Mouse (Mus musculus) limb, embryonic 13.5 days (tissue): ENCODE results near the gene Klf3. TPM values are rescaled to one million over a fixed set of nuclear protein-coding genes. Genes with fewer than 3 reads are reported as not detected.
A peak's percentile ranks its signal among the peaks of the same experiment; 100 is the strongest.

Source experiments
- ATAC-seq: fragments of 200-750 bp; cut with Nextera tagmentation; 2 replicates; pipeline ENCODE4 v1.8.0; 2017; ENCODE audit warnings: low read depth, moderate number of reproducible peaks, moderate TSS enrichment; ENCODE audit not compliant: low FRiP score
- H3K27ac ChIP-seq: fragments of 300-500 bp; sonication (generic); 2 replicates; pipeline ENCODE4 v1.5.1; 2015; ENCODE audit warnings: inconsistent platforms, mild to moderate bottlenecking, moderate library complexity
- H3K27me3 ChIP-seq: fragments of 300-500 bp; sonication (generic); 2 replicates; pipeline ENCODE4 v1.6.1; 2015; ENCODE audit warnings: mild to moderate bottlenecking, inconsistent platforms
- H3K36me3 ChIP-seq: fragments of 300-500 bp; sonication (generic); 2 replicates; pipeline ENCODE4 v1.6.1; 2015; ENCODE audit warnings: inconsistent platforms, mild to moderate bottlenecking, moderate library complexity
- H3K4me1 ChIP-seq: fragments of 300-500 bp; sonication (generic); 2 replicates; pipeline ENCODE4 v1.6.1; 2015; ENCODE audit warnings: inconsistent platforms
- H3K4me2 ChIP-seq: fragments of 300-500 bp; sonication (generic); replicated peaks from 2 replicates; pipeline ENCODE4 v1.6.1; 2015; ENCODE audit warnings: inconsistent platforms, mild to moderate bottlenecking, moderate library complexity
- H3K4me3 ChIP-seq: fragments of 300-500 bp; sonication (generic); 2 replicates; pipeline ENCODE4 v1.5.1; 2015; ENCODE audit warnings: moderate library complexity, mild to moderate bottlenecking, inconsistent platforms
- H3K9ac ChIP-seq: fragments of 300-500 bp; sonication (generic); 2 replicates; pipeline ENCODE4 v1.6.1; 2015; ENCODE audit warnings: mild to moderate bottlenecking, inconsistent platforms
- H3K9me3 ChIP-seq: fragments of 300-500 bp; sonication (generic); 2 replicates; pipeline ENCODE4 v1.6.1; 2016; ENCODE audit warnings: inconsistent platforms
- WGBS: fragments of 180-500 bp; shearing (Covaris S2); methylation state at CpG from one replicate; pipeline ENCODE4 v1.1.7; 2015; 5-methylcytosine and 5-hydroxymethylcytosine counted together
- polyA plus RNA-seq: library from polyadenylated mRNA; unstranded; fragments of >200 nt; fragmentation: Nextera tagmentation; extraction: Ambion mirVana; gene quantifications from 2 replicates; pipeline ENCODE4 v1.2.1, GENCODE M21; 2015

Gene Klf3
- polyA plus RNA-seq = 44.9 and 46.1 TPM in 2 replicates

DNA sequence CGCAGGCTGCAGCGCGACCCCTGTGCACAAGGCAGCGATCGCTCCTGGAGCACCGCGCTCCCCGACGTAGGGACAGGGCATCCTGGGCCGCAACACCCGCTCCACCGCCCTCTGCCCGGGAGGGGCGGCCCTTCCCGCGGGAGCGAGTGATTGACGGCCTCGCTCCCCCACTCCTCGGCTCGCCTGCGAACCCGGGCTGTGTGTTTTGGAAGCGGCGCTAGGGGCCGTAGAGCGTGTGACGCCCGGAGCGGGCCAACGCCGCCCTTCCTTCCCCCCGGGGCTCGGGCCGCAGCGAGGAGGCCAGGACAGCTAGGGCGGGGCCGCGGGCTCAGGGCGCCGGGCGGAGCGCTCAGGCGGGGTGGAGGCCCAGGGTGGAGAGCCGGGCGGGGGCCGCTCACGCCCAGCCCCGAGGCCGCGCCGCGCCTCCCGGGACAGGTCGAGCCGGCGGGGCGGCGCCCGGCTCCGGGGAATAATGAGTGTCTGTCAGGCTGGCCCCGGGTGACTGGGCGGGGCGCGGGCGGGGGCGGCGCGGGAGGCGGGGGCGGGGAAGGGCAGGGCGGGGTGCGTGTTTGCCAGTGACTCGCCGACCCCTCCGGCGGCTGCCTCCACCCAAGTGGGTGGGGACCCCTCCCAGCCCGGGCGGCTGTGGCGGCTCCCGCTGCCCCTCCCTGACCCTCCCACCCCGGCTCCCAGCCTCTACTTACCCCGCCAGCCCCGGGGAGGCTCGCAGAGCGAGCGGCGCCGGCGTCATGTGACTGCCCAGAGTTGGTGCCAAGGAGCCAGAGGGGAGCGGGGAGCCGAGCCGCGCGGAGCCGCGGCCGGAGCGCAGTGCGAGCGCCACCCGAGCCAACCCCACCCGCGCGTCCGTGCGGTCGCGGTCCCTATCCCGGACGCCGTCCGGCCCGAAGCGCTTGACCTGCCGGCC lies at the start of gene Klf3:
TSS of gene Klf3 (plus strand) at position 594 of the 925 bp plus-strand sequence.
- H3K4me3 ChIP-seq = peak within 1 kb of the TSS; percentile 84
- peaks cover 6% of the 10 kb centered on the region; the same call in 1 of the 2 replicates for H3K9me3 ChIP-seq
- H3K27me3 ChIP-seq = no peaks in the 10 kb centered on the region
- H3K4me1 ChIP-seq = peaks cover 36% of the 10 kb centered on the region
- peak; percentile 89 for ATAC-seq
- no peaks in the 10 kb centered on the region; the same call in 1 of the 2 replicates for H3K36me3 ChIP-seq
- H3K9ac ChIP-seq = peak within 1 kb of the TSS; percentile 96
- peak within 1 kb of the TSS; percentile 75 for H3K4me2 ChIP-seq
- under 1% methylated on average over 57 of the region's 116 CpGs for WGBS
- H3K27ac ChIP-seq = peak within 1 kb of the TSS; percentile 99

DNA sequence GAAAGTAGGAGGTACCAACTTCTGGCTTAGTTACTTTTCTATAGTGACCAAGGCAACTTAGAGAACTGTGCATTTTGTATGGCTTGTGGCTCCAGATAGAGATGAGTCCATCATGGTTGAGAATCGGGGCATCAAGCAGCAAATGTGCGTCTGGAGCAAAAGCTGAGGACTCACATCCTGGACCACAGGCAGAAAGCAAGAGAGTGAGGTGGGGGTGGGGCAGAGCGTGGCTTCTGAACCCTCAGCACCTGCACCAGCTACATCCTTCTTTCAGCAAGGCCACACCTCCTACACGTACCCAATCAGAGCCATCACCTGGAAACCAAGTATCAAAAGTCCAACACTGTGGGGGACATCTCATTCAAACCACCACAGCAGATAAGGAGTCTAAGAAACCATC lies 40.9 kb upstream of the Klf3 start:
- no peak overlapping the region for H3K27ac ChIP-seq
- H3K9me3 ChIP-seq = no peaks in the 10 kb centered on the region
- ATAC-seq = no peak
- no peak overlapping the region for H3K4me2 ChIP-seq
- H3K4me1 ChIP-seq = no peaks in the 10 kb centered on the region
- WGBS = 87% methylated on average over 4 of the region's 4 CpGs
- no peak overlapping the region for H3K4me3 ChIP-seq
- no peaks in the 10 kb centered on the region for H3K27me3 ChIP-seq
- no peak overlapping the region for H3K9ac ChIP-seq
- H3K36me3 ChIP-seq = no peaks in the 10 kb centered on the region

DNA sequence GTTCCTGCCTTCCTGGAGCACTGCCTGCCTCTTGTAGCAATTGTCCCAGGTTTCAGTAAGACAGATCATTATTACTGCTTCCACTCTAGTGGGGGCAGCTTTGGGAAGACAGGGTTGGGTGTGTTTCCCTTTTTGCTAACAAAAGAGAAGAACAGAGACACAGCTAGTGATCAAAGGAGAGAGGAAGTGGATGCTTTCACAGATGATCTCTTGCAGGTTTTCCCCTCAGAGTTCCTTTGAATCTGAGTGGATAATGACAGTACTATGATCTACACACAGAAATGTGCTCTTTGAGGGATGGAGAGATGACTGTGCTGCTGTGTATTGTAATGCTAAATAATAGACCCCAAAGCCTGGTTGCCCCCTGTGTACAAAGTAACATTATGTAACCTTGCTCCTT lies 38.7 kb upstream of the Klf3 start:
- Histone ChIP-seq H3K9me3 (peaks cover 8% of the 10 kb centered on the region; the same call in 1 of the 2 replicates), H3K4me3 (no peak overlapping the region), H3K27ac (no peak overlapping the region), H3K4me2 (no peak overlapping the region), H3K27me3 (no peaks in the 10 kb centered on the region), H3K9ac (no peak overlapping the region), H3K4me1 (no peaks in the 10 kb centered on the region), H3K36me3 (no peaks in the 10 kb centered on the region)
- no peak for ATAC-seq

DNA sequence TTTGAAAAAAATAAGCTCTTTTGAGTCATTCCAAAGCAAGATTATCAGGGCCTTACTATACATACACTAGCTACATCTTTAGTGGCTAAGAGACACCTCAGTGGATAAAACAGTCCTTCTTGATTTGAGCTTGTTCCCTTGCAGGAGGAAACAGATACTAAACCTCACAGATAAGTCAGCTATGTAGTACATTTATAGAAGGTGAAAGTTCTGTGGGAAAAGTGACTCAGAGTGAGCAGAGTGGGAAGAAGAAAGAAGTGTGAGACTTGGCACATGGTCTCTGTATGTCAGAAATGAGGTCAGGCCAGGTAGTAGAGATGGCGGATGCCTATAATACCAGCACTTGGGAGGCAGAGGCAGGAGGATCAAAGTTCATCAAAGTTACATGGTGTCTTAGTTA lies 37.4 kb upstream of the Klf3 start:
- Histone ChIP-seq H3K36me3 (no peaks in the 10 kb centered on the region), H3K9me3 (peaks cover 8% of the 10 kb centered on the region; the same call in 1 of the 2 replicates), H3K4me1 (no peaks in the 10 kb centered on the region), H3K27me3 (no peaks in the 10 kb centered on the region), H3K27ac (no peak overlapping the region), H3K4me3 (no peak overlapping the region), H3K4me2 (no peak overlapping the region), H3K9ac (no peak overlapping the region)
- ATAC-seq = no peak
- 97% methylated on average over 1 of the region's 1 CpGs for WGBS

DNA sequence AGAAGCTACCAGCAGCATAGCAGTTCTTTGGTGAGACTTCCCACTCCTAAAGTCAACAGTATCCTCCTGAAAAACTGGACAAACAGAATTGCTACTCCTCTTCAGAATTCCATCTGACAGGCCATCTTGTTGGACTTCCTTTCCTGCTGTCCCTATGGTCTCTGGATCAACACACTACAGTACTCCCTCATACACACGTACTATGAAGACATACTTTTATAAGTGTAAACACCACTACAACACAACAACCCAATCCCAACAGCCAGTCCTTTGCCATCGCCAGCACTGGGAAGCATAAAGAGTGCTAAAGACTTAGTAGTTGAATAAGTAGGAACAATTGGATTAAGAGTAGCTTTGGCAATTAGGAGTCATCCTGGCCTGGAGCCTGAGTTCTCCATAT lies 36.6 kb upstream of the Klf3 start:
- Histone ChIP-seq H3K27ac (no peak overlapping the region), H3K4me3 (no peak overlapping the region), H3K4me1 (no peaks in the 10 kb centered on the region), H3K27me3 (no peaks in the 10 kb centered on the region), H3K9ac (no peak overlapping the region), H3K9me3 (peaks cover 8% of the 10 kb centered on the region; the same call in 1 of the 2 replicates), H3K4me2 (no peak overlapping the region), H3K36me3 (no peaks in the 10 kb centered on the region)
- ATAC-seq = no peak
- WGBS = 95% methylated on average over 2 of the region's 2 CpGs

DNA sequence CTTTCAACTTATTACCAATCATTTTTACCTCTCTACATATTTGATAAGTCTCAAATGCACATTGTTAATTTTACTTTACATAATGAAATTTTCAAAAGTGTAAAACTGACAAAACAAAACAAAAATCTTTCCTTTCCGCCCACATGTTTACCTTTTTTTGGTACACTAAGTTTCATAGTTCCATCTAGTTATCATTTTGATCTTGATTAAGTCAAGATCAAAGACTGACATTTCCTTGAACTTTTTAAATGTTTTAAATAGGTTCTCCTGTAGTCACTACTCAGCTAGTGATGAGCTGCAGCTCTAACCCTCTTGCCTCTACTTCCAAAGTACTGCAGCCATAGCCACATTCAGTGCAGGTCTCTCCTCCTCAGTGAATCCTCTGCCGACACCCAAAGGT lies 31.6 kb upstream of the Klf3 start:
- no peaks in the 10 kb centered on the region for H3K4me1 ChIP-seq
- H3K9ac ChIP-seq = no peak overlapping the region
- H3K36me3 ChIP-seq = no peaks in the 10 kb centered on the region
- H3K27ac ChIP-seq = no peak overlapping the region
- H3K4me3 ChIP-seq = no peak overlapping the region
- no peak for ATAC-seq
- no peak overlapping the region for H3K4me2 ChIP-seq
- WGBS = 91% methylated on average over 2 of the region's 2 CpGs
- H3K27me3 ChIP-seq = no peaks in the 10 kb centered on the region
- H3K9me3 ChIP-seq = peaks cover 8% of the 10 kb centered on the region; the same call in 1 of the 2 replicates

DNA sequence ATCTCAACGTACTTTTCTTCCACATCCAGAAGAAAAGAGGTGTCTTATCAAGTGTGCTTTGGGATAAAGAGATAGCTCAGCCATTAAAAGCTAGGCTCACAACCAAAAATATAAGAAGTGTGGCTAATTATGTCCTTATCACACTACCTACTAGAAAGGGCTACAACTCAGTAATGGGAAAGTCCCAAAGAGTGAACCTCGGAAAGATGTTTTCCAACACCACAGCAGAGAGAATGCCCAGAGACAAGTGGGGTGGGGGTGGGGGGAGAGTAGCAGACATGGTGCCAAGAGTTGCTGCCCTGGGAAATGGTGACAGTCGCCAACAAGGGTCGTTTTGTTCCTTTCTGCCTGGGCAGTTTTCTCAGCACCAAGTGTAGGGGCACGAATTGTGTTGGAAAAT lies 25.0 kb upstream of the Klf3 start:
- WGBS = 88% methylated on average over 5 of the region's 5 CpGs
- Histone ChIP-seq H3K27me3 (no peaks in the 10 kb centered on the region), H3K4me1 (0 out of 2 replicates have a peak, but pooled peaks cover 3% of the 10 kb centered on the region), H3K9ac (no peak overlapping the region), H3K4me2 (no peak overlapping the region), H3K27ac (no peak overlapping the region), H3K36me3 (no peaks in the 10 kb centered on the region), H3K9me3 (no peaks in the 10 kb centered on the region), H3K4me3 (no peak overlapping the region)
- ATAC-seq = no peak

DNA sequence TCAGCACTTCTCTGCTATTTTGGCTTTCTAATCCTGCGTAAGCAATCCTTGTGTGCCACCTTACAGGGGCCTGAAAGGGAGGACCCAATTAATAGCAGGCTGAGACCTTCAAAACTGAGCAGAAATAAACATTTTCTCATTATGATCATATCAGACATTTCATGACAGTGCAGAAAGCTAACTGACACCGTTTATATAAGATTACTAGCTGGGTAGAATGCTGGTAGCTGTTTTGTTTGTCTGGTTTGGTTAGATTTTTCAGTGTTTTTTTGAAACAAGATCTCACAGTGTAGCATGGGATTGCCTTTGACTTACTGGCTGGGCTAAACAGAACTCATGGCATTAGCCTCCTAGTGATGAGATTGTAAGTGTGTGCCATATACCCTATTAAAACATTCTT lies 23.9 kb upstream of the Klf3 start:
- H3K36me3 ChIP-seq = no peaks in the 10 kb centered on the region
- no peak overlapping the region for H3K9ac ChIP-seq
- H3K9me3 ChIP-seq = no peaks in the 10 kb centered on the region
- 88% methylated on average over 2 of the region's 2 CpGs for WGBS
- H3K27me3 ChIP-seq = no peaks in the 10 kb centered on the region
- no peak overlapping the region for H3K27ac ChIP-seq
- no peak overlapping the region for H3K4me3 ChIP-seq
- ATAC-seq = no peak
- 0 out of 2 replicates have a peak, but pooled peaks cover 3% of the 10 kb centered on the region for H3K4me1 ChIP-seq
- no peak overlapping the region for H3K4me2 ChIP-seq

DNA sequence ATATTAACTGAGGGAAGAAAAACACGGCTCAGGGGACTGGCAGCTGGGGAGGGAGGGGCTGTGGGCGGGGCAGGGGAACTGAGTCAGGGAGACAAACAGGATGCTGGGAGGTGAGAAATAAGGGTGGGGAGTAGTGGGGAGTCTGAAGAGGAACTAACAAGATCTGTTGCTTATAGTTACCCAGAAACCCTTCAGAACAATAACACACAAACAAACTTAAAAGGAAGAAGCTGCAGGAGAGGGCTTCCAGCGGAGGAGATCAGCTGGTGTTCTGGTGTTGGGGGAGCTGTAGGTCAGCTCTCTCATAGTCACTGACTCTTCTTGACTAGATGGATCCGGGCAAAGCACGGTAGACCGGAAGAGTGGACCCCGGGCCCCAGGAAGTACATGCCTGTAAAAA lies 22.4 kb upstream of the Klf3 start:
- H3K4me2 ChIP-seq = no peak overlapping the region
- H3K36me3 ChIP-seq = no peaks in the 10 kb centered on the region
- no peaks in the 10 kb centered on the region for H3K9me3 ChIP-seq
- 0 out of 2 replicates have a peak, but pooled peaks cover 3% of the 10 kb centered on the region for H3K4me1 ChIP-seq
- H3K27me3 ChIP-seq = no peaks in the 10 kb centered on the region
- 63% methylated on average over 7 of the region's 7 CpGs for WGBS
- no peak overlapping the region for H3K4me3 ChIP-seq
- no peak overlapping the region for H3K27ac ChIP-seq
- no peak for ATAC-seq
- no peak overlapping the region for H3K9ac ChIP-seq

DNA sequence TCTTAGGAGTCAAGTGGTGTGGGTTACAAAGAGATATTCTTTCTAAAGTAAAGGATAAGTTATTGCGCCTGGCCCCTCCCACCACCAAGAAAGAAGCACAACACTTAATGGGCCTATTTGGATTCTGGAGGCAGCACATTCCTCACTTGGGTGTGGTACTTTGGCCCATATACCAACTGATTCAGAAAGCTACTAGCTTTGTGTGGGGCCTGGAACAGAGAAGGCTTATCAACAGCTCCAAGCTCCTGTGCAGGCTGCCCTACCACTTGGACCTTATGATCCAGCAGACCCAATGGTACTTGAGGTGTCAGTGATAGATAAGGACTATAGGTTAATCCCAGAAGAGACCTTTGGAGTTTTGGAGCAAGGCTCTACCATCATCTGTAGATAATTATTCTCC lies 15.0 kb upstream of the Klf3 start:
- WGBS = 96% methylated on average over 1 of the region's 1 CpGs
- no peaks in the 10 kb centered on the region for H3K4me1 ChIP-seq
- H3K27me3 ChIP-seq = no peaks in the 10 kb centered on the region
- H3K4me2 ChIP-seq = no peak overlapping the region
- no peak overlapping the region for H3K4me3 ChIP-seq
- no peak overlapping the region for H3K27ac ChIP-seq
- ATAC-seq = no peak
- no peak overlapping the region for H3K9ac ChIP-seq
- no peaks in the 10 kb centered on the region for H3K9me3 ChIP-seq
- H3K36me3 ChIP-seq = no peaks in the 10 kb centered on the region

DNA sequence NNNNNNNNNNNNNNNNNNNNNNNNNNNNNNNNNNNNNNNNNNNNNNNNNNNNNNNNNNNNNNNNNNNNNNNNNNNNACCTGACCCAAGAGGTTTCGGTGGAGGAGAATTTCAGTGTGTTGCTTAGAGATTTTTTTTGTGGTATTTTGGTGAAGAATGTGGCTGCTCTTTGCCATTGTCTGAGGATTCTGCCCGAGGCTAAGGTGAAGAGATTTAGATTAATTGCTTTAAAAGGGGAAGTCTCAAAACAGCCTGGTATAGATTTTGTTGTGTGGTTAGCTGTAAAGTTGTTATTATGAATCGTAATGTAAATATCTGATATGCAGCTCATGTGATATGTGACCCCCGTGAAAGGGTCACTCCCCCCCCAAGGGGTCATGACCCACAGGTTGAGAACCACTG lies 5.0 kb upstream of the Klf3 start:
- no peak overlapping the region for H3K9ac ChIP-seq
- ATAC-seq = no peak
- no peak overlapping the region for H3K27ac ChIP-seq
- peaks cover 15% of the 10 kb centered on the region; the same call in 1 of the 2 replicates for H3K9me3 ChIP-seq
- 74% methylated on average over 4 of the region's 4 CpGs for WGBS
- no peaks in the 10 kb centered on the region for H3K27me3 ChIP-seq
- peaks cover 7% of the 10 kb centered on the region; the same call in 1 of the 2 replicates for H3K4me1 ChIP-seq
- no peak overlapping the region for H3K4me2 ChIP-seq
- H3K4me3 ChIP-seq = no peak overlapping the region
- no peaks in the 10 kb centered on the region; the same call in 1 of the 2 replicates for H3K36me3 ChIP-seq

DNA sequence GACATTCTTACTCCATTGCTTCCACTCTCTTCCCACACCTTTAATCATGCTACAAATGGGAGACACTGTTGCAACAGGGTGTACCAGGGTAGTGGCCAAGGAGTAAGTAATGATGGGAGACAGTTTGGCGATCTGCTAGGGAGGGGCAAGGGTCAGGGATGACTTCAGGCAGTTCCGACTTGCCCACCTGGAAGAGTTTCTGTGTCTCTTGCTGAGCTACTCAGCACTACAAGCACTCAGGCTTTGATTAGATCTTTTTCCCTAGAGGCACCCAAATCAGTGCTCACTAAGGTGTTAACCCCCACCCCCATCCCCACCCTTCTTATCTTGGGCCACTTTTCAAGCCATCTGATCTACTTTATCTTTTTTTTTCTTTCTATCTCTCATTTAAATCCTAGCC lies 1.6 kb upstream of the Klf3 start:
- Histone ChIP-seq H3K9me3 (peaks cover 6% of the 10 kb centered on the region; the same call in 1 of the 2 replicates), H3K4me3 (no peak overlapping the region), H3K9ac (no peak overlapping the region), H3K27ac (no peak overlapping the region), H3K27me3 (no peaks in the 10 kb centered on the region), H3K4me2 (no peak overlapping the region), H3K36me3 (no peaks in the 10 kb centered on the region; the same call in 1 of the 2 replicates), H3K4me1 (peaks cover 23% of the 10 kb centered on the region)
- 59% methylated on average over 2 of the region's 2 CpGs for WGBS
- ATAC-seq = no peak
